Mouse (Mus musculus) cerebellum, adult 9-10 months (tissue): ENCODE measurements around the gene Lce1k.
"Not testable (repeated sequence)": the region's sequence is repeated elsewhere in the genome, so short reads cannot be mapped to it uniquely, and the experiment has no call there.

Source experiments
- DNase-seq: peaks from one replicate; pipeline ENCODE4 v3.0.0; 2022

The Lce1k gene

GRCm38 (mm10) chr3:92807791-92808190, at the start of gene Lce1k:
Gene Lce1k, minus strand, starts transcription at chr3:92807891.
- no peak for DNase-seq

- DNase-seq = no peak
These were observed 43.5 kb upstream of the Lce1k start, which contains the start of gene Lce1l for GRCm38 (mm10) chr3:92851186-92851585. Gene Lce1l, minus strand, starts transcription at chr3:92851286.

GRCm38 (mm10) chr3:92827108-92827507, 19.4 kb upstream of the Lce1k start, which contains the start of gene Kprp:
Gene Kprp, minus strand, starts transcription at chr3:92827247.
- DNase-seq = no peak

GRCm38 (mm10) chr3:92825808-92826207, 18.1 kb upstream of the Lce1k start:
- DNase-seq = no peak

- not testable (repeated sequence) for DNase-seq
These were observed 8.3 kb upstream of the Lce1k start for GRCm38 (mm10) chr3:92816036-92816435.

- no peak for DNase-seq
These were observed 7.9 kb upstream of the Lce1k start for GRCm38 (mm10) chr3:92815581-92815980.

- no peak for DNase-seq
These were observed 17.3 kb downstream of the Lce1k start, which contains the start of gene Lce1j for GRCm38 (mm10) chr3:92790414-92790813. Gene Lce1j, minus strand, starts transcription at chr3:92790514.

GRCm38 (mm10) chr3:92778799-92779198, 28.9 kb downstream of the Lce1k start, which contains the start of gene Lce1i:
Gene Lce1i, minus strand, starts transcription at chr3:92778899.
- DNase-seq = no peak

GRCm38 (mm10) chr3:92771573-92771972, 36.1 kb downstream of the Lce1k start:
- no peak for DNase-seq

- no peak for DNase-seq
These were observed 42.7 kb downstream of the Lce1k start, which contains the start of gene Lce1h for GRCm38 (mm10) chr3:92764965-92765364. Gene Lce1h, minus strand, starts transcription at chr3:92765065.
